Mouse (Mus musculus): ENCODE measurements at regions not wholly inside any gene's neighbourhood (a gene's known extent, or its start where the extent isn't known, plus 50 kb on each side); places are given as distances from the start of the nearest gene placed in this dataset.

GRCm38 (mm10) chr3:41413771-41414170 lies 141.8 kb upstream of the Jade1 start:
- DNase-seq (ENCODE audit: low read depth, low spot score): no peak

GRCm38 (mm10) chr3:41412698-41413097 lies 142.8 kb upstream of the Jade1 start:
- DNase-seq (ENCODE audit: low read depth, low spot score): peak; percentile 10

GRCm38 (mm10) chr3:41408821-41409737 lies 146.5 kb upstream of the Jade1 start:
- DNase-seq (ENCODE audit: low read depth, low spot score): no peak

GRCm38 (mm10) chr3:41408423-41408820 lies 147.1 kb upstream of the Jade1 start:
- DNase-seq (ENCODE audit: low read depth, low spot score): no peak

- no peak for DNase-seq (ENCODE audit: low read depth, low spot score)
These were observed 147.5 kb upstream of the Jade1 start for GRCm38 (mm10) chr3:41407988-41408387.

GRCm38 (mm10) chr3:41407520-41407919 lies 148.0 kb upstream of the Jade1 start:
- DNase-seq (ENCODE audit: low read depth, low spot score): no peak

- no peak for DNase-seq (ENCODE audit: low read depth, low spot score)
These were observed 153.7 kb upstream of the Jade1 start for GRCm38 (mm10) chr3:41401881-41402280.

GRCm38 (mm10) chr3:41389868-41390267 lies 165.7 kb upstream of the Jade1 start:
- DNase-seq (ENCODE audit: low read depth, low spot score): no peak

GRCm38 (mm10) chr3:41387469-41388212 lies 167.9 kb upstream of the Jade1 start:
- no peak for DNase-seq (ENCODE audit: low read depth, low spot score)

- DNase-seq (ENCODE audit: low read depth, low spot score): no peak
These were observed 169.2 kb upstream of the Jade1 start for GRCm38 (mm10) chr3:41386299-41386698.

- DNase-seq (ENCODE audit: low read depth, low spot score): no peak
These were observed 171.1 kb upstream of the Jade1 start for GRCm38 (mm10) chr3:41384410-41384809.

- DNase-seq (ENCODE audit: low read depth, low spot score): no peak
These were observed 177.0 kb upstream of the Jade1 start for GRCm38 (mm10) chr3:41378576-41378975.

GRCm38 (mm10) chr3:41377826-41378406 lies 177.6 kb upstream of the Jade1 start:
- DNase-seq (ENCODE audit: low read depth, low spot score): no peak

- DNase-seq (ENCODE audit: low read depth, low spot score): no peak
These were observed 178.5 kb upstream of the Jade1 start for GRCm38 (mm10) chr3:41376848-41377582.

GRCm38 (mm10) chr3:41375230-41375930 lies 180.2 kb upstream of the Jade1 start:
- DNase-seq (ENCODE audit: low read depth, low spot score): no peak

GRCm38 (mm10) chr3:41373198-41373597 lies 182.3 kb upstream of the Jade1 start:
- no peak for DNase-seq (ENCODE audit: low read depth, low spot score)

- no peak for DNase-seq (ENCODE audit: low read depth, low spot score)
These were observed 187.0 kb upstream of the Jade1 start for GRCm38 (mm10) chr3:41368351-41369101.

GRCm38 (mm10) chr3:41366764-41367163 lies 188.8 kb upstream of the Jade1 start:
- peak; percentile 74 for DNase-seq (ENCODE audit: low read depth, low spot score)

GRCm38 (mm10) chr3:41366264-41366663 lies 189.3 kb upstream of the Jade1 start:
- DNase-seq (ENCODE audit: low read depth, low spot score): peak; percentile 36

GRCm38 (mm10) chr3:41365145-41365830 lies 190.2 kb upstream of the Jade1 start:
- no peak for DNase-seq (ENCODE audit: low read depth, low spot score)
